Mouse (Mus musculus): ENCODE measurements around the gene Efs.
A peak's percentile ranks its signal among the peaks of the same experiment; 100 is the strongest.
"Not testable (repeated sequence)": the region's sequence is repeated elsewhere in the genome, so short reads cannot be mapped to it uniquely, and the experiment has no call there.

Gene Efs

DNA sequence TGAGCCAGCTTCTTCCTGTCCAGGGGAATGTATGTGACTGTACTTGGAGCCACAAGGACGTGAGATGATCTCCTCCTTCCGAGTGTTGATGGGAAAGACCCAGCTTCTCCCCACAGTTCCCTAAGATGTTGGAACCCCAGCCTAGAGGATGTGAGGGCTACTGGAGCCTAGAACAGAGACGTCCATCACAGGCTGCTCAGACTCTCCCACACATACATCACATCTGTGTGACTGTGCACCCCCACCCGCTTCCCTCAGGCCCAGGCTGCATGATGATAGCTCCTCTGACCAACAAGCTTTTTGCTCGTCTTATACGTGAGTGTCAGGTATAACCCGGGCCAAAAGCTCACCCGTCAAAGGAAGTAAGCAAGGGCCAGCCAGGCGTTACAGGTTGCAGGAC lies 22.9 kb upstream of the Efs start:
- no peak for DNase-seq (ENCODE audit: low spot score in 2 of 2)

- not testable (repeated sequence) for DNase-seq (ENCODE audit: low spot score in 2 of 2)
These were observed 21.1 kb upstream of the Efs start for GRCm38 (mm10) chr14:54947008-54947407.

GRCm38 (mm10) chr14:54945975-54946704 lies 20.2 kb upstream of the Efs start:
- DNase-seq (ENCODE audit: low spot score in 2 of 2) = no peak

DNA sequence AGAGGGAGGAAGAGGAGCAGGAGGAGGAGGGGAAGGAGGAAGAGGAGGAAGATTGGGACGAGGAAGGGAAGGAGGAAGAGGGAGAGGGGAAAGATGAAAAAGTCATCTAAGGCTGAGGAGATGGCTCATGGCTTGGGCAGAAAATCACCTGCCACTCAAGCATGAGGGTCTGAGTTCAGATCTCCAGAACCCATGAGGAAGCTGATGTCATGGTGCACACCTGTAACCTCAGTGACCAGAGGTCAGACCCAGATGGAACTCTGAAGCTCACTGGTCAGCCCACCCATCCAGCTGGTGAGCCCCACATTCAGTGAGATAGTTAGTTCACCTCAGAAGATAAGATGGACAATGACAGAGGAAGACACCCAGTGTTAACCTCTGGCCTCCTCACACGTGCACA lies 19.0 kb upstream of the Efs start:
- DNase-seq (ENCODE audit: low spot score in 2 of 2) = no peak

DNA sequence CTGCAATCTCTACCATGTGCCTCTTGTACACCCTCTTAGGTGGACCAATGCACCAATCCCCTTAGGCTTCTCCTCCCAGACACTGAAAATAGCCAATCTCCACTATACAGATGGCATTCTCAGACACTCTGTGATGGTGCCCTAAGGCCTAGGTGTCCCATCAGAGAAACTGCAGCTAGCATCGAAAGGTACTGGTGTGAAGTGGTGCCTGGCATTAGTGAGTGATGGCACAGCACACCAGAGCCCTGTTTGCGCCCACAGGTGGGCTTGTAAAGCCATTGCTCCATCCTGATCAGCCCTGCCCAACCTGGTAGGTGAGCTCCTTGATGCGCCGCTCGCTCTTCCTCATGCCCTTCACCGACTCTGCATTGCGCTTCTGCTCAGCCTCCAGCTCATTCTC lies 18.0 kb upstream of the Efs start:
- DNase-seq (ENCODE audit: low spot score in 2 of 2) = no peak

DNA sequence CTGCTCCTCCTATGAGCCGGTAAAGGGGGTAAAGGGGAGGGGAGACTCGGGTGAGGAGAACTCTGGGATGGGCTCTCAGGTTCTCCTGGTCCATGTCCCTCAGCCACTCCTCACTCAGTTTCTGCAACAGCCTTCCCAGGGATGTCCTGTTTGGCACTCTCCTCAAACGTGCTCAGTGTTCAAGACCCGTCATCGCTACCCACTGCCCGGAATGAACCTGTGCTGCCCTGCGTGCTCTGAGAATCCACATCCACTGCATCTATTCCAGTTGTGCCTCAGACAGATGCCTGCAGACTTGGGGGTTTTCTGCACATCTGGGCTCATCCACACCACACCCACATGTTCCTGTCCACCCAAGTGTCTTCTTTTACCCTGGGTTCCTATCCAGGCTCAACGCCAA lies 16.6 kb upstream of the Efs start:
- no peak for DNase-seq (ENCODE audit: low spot score in 2 of 2)

GRCm38 (mm10) chr14:54941024-54941978 lies 15.4 kb upstream of the Efs start:
- DNase-seq (ENCODE audit: low spot score in 2 of 2) = no peak

DNA sequence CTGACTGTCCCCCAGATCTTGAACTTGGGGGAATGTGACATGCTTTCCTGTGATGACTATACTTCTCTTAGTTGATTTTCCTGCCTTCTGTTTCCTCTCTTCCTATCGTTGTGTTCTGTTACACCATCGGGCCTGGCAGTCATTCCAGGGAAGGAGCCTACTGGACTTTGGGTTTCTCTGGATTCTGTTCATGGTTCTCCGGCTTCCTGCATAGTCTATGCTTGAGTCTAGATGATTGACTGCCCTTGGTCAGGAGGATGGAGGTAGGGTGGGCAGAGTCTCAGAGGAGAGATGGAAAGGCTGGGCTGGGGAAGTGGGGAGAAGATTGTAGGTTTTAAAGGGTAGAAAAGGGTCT lies 14.2 kb upstream of the Efs start:
- DNase-seq (ENCODE audit: low spot score in 2 of 2) = no peak

- peak; percentile 40 to 62 for DNase-seq (ENCODE audit: low spot score in 2 of 2)
These were observed 13.7 kb upstream of the Efs start for GRCm38 (mm10) chr14:54939434-54940175.

GRCm38 (mm10) chr14:54938431-54939219 lies 12.7 kb upstream of the Efs start:
- no peak for DNase-seq (ENCODE audit: low spot score in 2 of 2)

DNA sequence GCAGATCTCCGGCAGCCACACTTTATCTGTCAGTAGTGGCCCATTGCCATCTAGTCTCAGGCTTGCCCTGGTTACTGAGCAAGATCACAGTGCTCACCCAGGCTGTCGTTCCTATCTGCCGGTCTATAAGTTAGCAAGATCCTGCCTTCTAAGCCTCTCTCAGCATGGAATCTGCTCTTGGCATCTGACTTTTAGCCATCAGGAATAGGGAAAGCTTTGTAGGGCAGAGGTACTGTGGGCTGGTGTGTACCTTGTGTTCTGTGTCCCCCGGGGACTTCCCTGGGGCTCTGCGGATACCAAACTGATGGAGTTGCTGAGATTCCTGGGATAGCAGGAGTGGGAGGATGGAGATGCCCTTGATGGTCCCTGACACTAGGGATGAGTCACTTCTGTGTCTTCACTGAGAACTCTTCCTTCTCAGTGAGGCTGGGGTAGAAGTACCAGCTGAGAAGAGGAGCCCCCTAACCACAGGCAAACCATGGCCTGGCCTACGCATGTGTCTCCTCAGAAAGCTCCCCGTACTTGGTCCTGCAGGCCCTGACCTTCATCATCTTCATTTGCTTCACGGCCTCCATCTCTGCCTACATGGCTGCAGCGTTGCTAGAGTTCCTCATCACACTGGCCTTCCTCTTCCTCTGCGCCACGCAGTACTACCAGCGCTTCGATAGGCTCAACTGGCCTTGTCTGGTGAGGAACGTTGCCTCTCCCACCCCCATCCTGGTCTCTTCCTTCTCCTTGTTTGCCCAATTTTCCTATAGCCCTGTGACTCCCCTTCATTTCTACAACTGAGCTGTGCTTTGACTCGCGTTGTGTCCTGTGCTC lies 11.6 kb upstream of the Efs start:
- DNase-seq (ENCODE audit: low spot score in 2 of 2) = no peak

- DNase-seq (ENCODE audit: low spot score in 2 of 2) = no peak
These were observed 10.9 kb upstream of the Efs start for GRCm38 (mm10) chr14:54936831-54937160.

DNA sequence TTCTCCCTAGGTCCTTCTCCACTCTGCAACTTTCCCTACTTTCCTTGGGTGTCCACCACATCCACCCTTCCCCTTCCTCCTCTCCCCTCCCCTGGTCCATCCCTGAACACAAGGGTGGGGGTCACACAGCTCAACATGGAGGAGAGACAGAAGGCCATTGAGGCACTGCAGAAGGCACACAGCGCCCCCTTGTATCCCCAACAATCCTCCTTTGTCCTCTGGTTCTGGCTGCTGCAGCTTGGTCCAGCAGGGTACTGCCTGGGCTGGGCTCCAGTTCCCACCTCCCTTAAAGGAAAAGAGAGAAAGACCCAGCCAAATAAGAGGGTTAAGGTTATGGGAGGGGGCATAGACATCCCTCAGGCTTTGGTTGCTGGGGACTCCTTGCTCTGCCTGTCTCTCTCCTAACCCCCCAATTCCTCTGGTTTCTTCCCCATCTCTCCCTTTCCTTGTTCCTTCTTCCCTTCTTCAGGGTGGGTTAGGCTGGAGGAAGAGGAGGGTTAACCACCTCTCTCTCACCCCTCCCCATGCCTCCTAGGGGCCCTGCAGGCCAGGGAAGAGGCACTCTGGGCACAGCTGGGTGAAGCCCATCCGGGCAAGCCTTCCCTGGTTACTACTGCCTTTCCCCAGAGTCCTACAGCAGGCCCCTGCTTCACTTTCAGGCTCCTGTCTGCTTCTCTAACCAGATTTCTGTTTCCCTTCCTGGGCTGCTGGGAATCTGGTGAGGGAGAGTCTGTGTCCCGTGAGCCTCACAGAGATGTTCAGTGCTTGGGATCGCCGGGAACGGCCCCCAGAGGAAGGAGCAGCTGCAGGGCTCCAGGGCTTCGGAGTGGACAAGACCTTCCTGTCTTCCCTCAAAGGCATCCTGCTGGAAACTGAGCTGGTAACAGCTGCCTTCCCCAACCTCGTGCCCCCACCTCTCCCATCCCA lies 10.2 kb upstream of the Efs start, which contains the start of gene Cmtm5:
Gene Cmtm5 (plus strand): TSS at position 358 of the 927 bp plus-strand sequence.
- no peak for DNase-seq (ENCODE audit: low spot score in 2 of 2)

GRCm38 (mm10) chr14:54932645-54933150 lies 6.8 kb upstream of the Efs start, which contains the start of gene Il25:
Gene Il25 (plus strand): TSS chr14:54932695.
- no peak for DNase-seq (ENCODE audit: low spot score in 2 of 2)

GRCm38 (mm10) chr14:54930431-54930830 lies 4.5 kb upstream of the Efs start:
- no peak for DNase-seq (ENCODE audit: low spot score in 2 of 2)

GRCm38 (mm10) chr14:54929801-54930200 lies 3.9 kb upstream of the Efs start:
- no peak for DNase-seq (ENCODE audit: low spot score in 2 of 2)

DNA sequence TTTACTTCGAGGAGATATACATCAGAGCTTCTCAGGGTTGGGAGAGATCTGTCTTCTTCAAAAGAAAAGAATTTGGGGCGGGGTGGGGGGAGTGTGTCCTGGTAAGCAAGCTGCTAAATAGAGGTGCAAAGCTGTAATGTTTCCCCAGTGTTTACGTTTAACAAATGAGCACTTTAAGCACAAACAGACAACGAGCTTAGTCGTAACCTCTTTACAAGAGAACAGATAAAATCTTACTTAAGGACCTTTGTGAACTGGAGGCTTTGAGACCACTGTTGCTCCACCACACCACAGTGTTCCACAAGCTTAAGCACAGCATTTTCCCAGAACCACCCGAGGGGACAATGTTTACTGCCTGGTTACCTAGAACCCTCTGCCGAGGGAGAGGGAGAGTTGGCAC lies 1.4 kb upstream of the Efs start:
- no peak for DNase-seq (ENCODE audit: low spot score in 2 of 2)

GRCm38 (mm10) chr14:54926401-54927158 lies 654 bp upstream of the Efs start:
- no peak for DNase-seq (ENCODE audit: low spot score in 2 of 2)

All from natural killer cell, adult 2 months (primary cell).